Mouse (Mus musculus): ENCODE measurements at regions not wholly inside any gene's neighbourhood (a gene's known extent, or its start where the extent isn't known, plus 50 kb on each side); places are given as distances from the start of the nearest gene placed in this dataset.

DNA sequence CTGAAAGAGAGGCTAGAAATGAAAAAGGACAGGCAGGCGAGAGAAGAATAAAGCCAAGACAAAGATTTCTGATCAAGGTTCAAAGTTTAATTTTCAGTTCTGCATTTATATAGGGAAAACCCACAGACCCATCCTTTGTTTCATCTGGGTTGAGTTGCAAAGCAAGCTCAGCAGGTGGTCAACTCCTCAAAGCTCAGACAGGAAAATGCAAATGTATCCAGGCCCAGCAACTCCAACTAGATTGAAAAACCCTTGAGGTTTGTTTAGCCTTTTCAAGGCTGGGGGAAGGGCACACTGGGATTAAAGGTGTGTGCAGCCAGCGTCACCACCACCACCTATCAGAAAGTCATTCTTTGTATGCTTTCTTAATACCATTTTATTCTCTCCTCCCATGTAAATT lies 66.1 kb upstream of the Tspan5 start:
- Histone ChIP-seq H3K9me3 (replicated peaks) (no peaks in the 10 kb centered on the region), H3K4me2 (no peak overlapping the region), H3K27ac (no peak overlapping the region), H3K4me1 (peaks cover 4% of the 10 kb centered on the region), H3K9ac (no peak overlapping the region), H3K27me3 (replicated peaks) (no peaks in the 10 kb centered on the region), H3K36me3 (no peaks in the 10 kb centered on the region), H3K4me3 (no peak overlapping the region)
- no peak for ATAC-seq
- WGBS (ENCODE audit: insufficient replicate concordance) = 49% methylated on average over 2 of the region's 2 CpGs

DNA sequence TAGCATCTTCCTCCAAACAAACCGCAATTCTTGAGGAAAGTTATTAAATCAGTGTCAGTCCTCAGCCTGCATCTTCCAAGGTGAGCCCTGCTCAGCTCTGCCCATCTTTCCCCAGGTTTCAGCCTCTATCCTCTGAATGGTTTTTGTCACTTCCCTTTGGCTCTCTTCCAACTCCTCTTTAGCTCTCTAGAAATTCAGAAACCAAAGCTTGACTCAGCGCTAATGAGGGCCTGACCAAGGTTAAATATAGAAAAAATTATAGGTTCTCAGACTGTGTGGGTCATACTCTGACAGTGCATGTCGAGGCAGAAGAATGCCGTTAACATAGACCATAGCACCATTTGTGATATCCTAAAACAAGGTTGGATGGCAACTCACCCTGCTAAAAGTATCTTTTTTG lies 63.6 kb upstream of the Tspan5 start:
- no peak overlapping the region for H3K4me2 ChIP-seq
- H3K27ac ChIP-seq = no peak overlapping the region
- no peak overlapping the region for H3K9ac ChIP-seq
- no peak for ATAC-seq
- WGBS (ENCODE audit: insufficient replicate concordance) = 71% methylated on average over 4 of the region's 4 CpGs
- no peaks in the 10 kb centered on the region for H3K27me3 ChIP-seq (replicated peaks)
- H3K36me3 ChIP-seq = no peaks in the 10 kb centered on the region
- H3K4me3 ChIP-seq = no peak overlapping the region
- H3K4me1 ChIP-seq = peaks cover 4% of the 10 kb centered on the region
- H3K9me3 ChIP-seq (replicated peaks) = 0 out of 2 replicates have a peak, but pooled peaks cover 3% of the 10 kb centered on the region

GRCm38 (mm10) chr3:138686636-138687230 lies 55.3 kb upstream of the Tspan5 start:
- no peak overlapping the region for H3K27ac ChIP-seq
- H3K4me2 ChIP-seq = no peak overlapping the region
- 0 out of 2 replicates have a peak, but pooled peaks cover 3% of the 10 kb centered on the region for H3K9me3 ChIP-seq (replicated peaks)
- H3K4me1 ChIP-seq = no peaks in the 10 kb centered on the region
- no peak overlapping the region for H3K9ac ChIP-seq
- H3K36me3 ChIP-seq = no peaks in the 10 kb centered on the region
- 34% methylated on average over 11 of the region's 11 CpGs for WGBS (ENCODE audit: insufficient replicate concordance)
- H3K4me3 ChIP-seq = no peak overlapping the region
- ATAC-seq = no peak
- H3K27me3 ChIP-seq (replicated peaks) = no peaks in the 10 kb centered on the region

DNA sequence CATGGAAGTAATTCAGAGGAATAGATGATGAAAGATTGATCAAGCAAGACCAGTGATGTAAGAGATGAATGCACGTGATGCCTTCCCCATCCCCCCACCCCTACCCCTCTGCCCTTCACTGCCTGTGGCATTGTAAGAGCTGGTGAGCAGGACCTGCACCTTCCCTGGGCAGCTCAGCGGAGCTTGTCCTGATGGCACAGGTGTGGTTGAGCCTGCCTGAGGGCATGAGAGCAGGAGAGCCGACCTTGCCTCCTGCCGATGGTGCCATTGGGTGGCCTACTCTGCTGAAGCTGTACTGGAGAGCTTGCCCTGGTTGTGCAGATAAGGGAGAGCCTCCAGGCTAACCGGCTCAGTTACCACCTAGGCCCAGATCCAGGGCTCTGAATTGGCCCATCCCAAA lies 53.4 kb upstream of the Tspan5 start:
- Histone ChIP-seq H3K4me1 (no peaks in the 10 kb centered on the region), H3K4me3 (no peak overlapping the region), H3K27me3 (replicated peaks) (no peaks in the 10 kb centered on the region), H3K27ac (no peak overlapping the region), H3K9ac (no peak overlapping the region), H3K9me3 (replicated peaks) (no peaks in the 10 kb centered on the region), H3K36me3 (no peaks in the 10 kb centered on the region), H3K4me2 (no peak overlapping the region)
- 71% methylated on average over 5 of the region's 5 CpGs for WGBS (ENCODE audit: insufficient replicate concordance)
- no peak for ATAC-seq
